ENCODE assay signal across 8 mouse cellular contexts in the genomic region with DNA sequence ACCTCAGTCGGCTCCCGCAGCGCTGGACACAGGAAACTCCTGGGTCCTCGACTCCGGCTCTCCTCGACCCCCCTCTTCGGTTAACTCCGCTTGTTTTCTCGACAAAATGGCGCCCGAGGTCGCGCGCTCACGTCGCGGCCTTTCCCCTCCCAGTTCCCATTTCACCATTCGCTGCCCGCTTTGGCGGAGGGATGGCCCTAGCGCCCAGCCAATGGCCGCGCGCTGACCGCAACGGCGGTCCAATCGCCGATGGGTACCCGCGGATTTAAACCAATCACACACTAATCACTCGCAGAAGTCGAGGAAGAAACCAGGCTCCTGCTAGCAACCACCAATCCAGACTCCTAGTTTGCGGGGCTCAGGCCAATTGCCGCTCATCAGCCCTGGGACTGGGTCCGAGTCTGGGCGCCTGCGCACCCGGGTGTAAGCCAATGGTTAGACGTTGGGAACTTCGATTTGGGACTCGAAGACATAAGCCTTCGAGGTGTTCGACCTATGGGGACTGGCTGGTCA. TPM values are rescaled to one million over a fixed set of nuclear protein-coding genes. Genes with fewer than 3 reads are reported as not detected.
A peak's percentile ranks its signal among the peaks of the same experiment; 100 is the strongest.
DNase-seq lines count a peak whose midpoint lies in the region; ATAC-seq and TF ChIP-seq lines count a peak whose summit lies in the region.

A gene (minus strand): TSS at position 134 of the 513 bp plus-strand sequence.

- TF ChIP-seq CTCF in kidney, postnatal 0 days (IDR thresholded peaks at IDR 0.05; ENCODE audit: low read depth) = no peak

- peak; percentile 95 for ATAC-seq in erythroid progenitor cell, adult 5-6 weeks (replicated peaks; ENCODE audit: low FRiP score, poor library complexity, severe bottlenecking)
- peak; percentile 94 for ATAC-seq in heart, embryonic 12.5 days (ENCODE audit: insufficient number of reproducible peaks, low FRiP score)
- ATAC-seq in kidney, postnatal 0 days (replicated peaks; ENCODE audit: low FRiP score, low read depth) = peak; percentile 97
- peak; percentile 95 for ATAC-seq in liver, embryonic 11.5 days (replicated peaks; ENCODE audit: low FRiP score)
- ATAC-seq in stomach, embryonic 14.5 days (ENCODE audit: insufficient number of reproducible peaks, insufficient read depth, low FRiP score, low read depth) = peak; percentile 96

- H3K27me3 ChIP-seq in heart, embryonic 12.5 days (replicated peaks) = no peaks in the 10 kb centered on the region
- H3K27me3 ChIP-seq in kidney, postnatal 0 days (ENCODE audit: insufficient read depth, low read length) = no peaks in the 10 kb centered on the region
- no peaks in the 10 kb centered on the region for H3K27me3 ChIP-seq in liver, embryonic 11.5 days (replicated peaks; ENCODE audit: control insufficient read depth, insufficient read depth, low read length)
- no peaks in the 10 kb centered on the region for H3K27me3 ChIP-seq in stomach, embryonic 14.5 days (ENCODE audit: control insufficient read depth, insufficient read depth, low read length)

- H3K9ac ChIP-seq in heart, embryonic 12.5 days = peak within 1 kb of the TSS; percentile 95
- H3K9ac ChIP-seq in kidney, postnatal 0 days (ENCODE audit: low read depth, low read length) = peak within 1 kb of the TSS; percentile 98
- peak within 1 kb of the TSS; percentile 99 for H3K9ac ChIP-seq in liver, embryonic 11.5 days (ENCODE audit: low read depth, low read length)
- H3K9ac ChIP-seq in stomach, embryonic 14.5 days (replicated peaks; ENCODE audit: low read depth, low read length) = peak within 1 kb of the TSS; percentile 98

- 0 out of 2 replicates have a peak, but pooled peaks cover 5% of the 10 kb centered on the region for H3K36me3 ChIP-seq in heart, embryonic 12.5 days
- H3K36me3 ChIP-seq in kidney, postnatal 0 days (ENCODE audit: insufficient read depth, low read length) = no peaks in the 10 kb centered on the region
- H3K36me3 ChIP-seq in liver, embryonic 11.5 days (ENCODE audit: control insufficient read depth, insufficient read depth, low read length) = peaks cover 6% of the 10 kb centered on the region; the same call in 1 of the 2 replicates
- H3K36me3 ChIP-seq in stomach, embryonic 14.5 days (ENCODE audit: control insufficient read depth, insufficient read depth, low read length) = no peaks in the 10 kb centered on the region; the same call in 1 of the 2 replicates

- peak within 1 kb of the TSS; percentile 94 for H3K27ac ChIP-seq in heart, embryonic 12.5 days (ENCODE audit: poor library complexity, severe bottlenecking)
- peak within 1 kb of the TSS; percentile 97 for H3K27ac ChIP-seq in kidney, postnatal 0 days
- peak within 1 kb of the TSS; percentile 94 for H3K27ac ChIP-seq in liver, embryonic 11.5 days (ENCODE audit: low read depth, low read length)
- peak within 1 kb of the TSS; percentile 97 for H3K27ac ChIP-seq in stomach, embryonic 14.5 days (ENCODE audit: low read length)

- peak within 1 kb of the TSS; percentile 78 for H3K4me3 ChIP-seq in heart, embryonic 12.5 days
- H3K4me3 ChIP-seq in kidney, postnatal 0 days (replicated peaks; ENCODE audit: low read depth, low read length) = peak within 1 kb of the TSS; percentile 100
- H3K4me3 ChIP-seq in liver, embryonic 11.5 days (ENCODE audit: low read depth, low read length) = peak within 1 kb of the TSS; percentile 99
- peak within 1 kb of the TSS; percentile 98 for H3K4me3 ChIP-seq in stomach, embryonic 14.5 days (ENCODE audit: low read depth, low read length)

- WGBS in heart, embryonic 12.5 days = under 1% methylated on average over 44 of the region's 44 CpGs
- WGBS in kidney, postnatal 0 days = under 1% methylated on average over 44 of the region's 44 CpGs
- under 1% methylated on average over 44 of the region's 44 CpGs for WGBS in liver, embryonic 11.5 days
- under 1% methylated on average over 44 of the region's 44 CpGs for WGBS in stomach, embryonic 14.5 days

- H3K4me2 ChIP-seq in heart, embryonic 12.5 days = peak within 1 kb of the TSS; percentile 97
- H3K4me2 ChIP-seq in kidney, postnatal 0 days (ENCODE audit: low read length) = peak within 1 kb of the TSS; percentile 89
- peak within 1 kb of the TSS; percentile 97 for H3K4me2 ChIP-seq in liver, embryonic 11.5 days
- H3K4me2 ChIP-seq in stomach, embryonic 14.5 days (replicated peaks; ENCODE audit: low read depth, low read length) = peak within 1 kb of the TSS; percentile 71

- peak; percentile 99 for DNase-seq in CD4-positive helper T cell, adult 2 months (ENCODE audit: low read depth, low spot score)
- DNase-seq in brain, embryonic 18.5 days (ENCODE audit: low read depth, low spot score) = peak; percentile 96
- DNase-seq in kidney, postnatal 0 days (ENCODE audit: low spot score) = peak; percentile 99
- peak; percentile 97 for DNase-seq in liver, embryonic 11.5 days (ENCODE audit: low spot score)
- DNase-seq in naive thymus-derived CD4-positive, alpha-beta T cell, adult 2 months (ENCODE audit: low read depth) = peak; percentile 98

- no peaks in the 10 kb centered on the region for H3K9me3 ChIP-seq in heart, embryonic 12.5 days (replicated peaks)
- no peaks in the 10 kb centered on the region for H3K9me3 ChIP-seq in kidney, postnatal 0 days (replicated peaks; ENCODE audit: low read length)
- H3K9me3 ChIP-seq in liver, embryonic 11.5 days (ENCODE audit: control insufficient read depth, low read length) = no peaks in the 10 kb centered on the region
- H3K9me3 ChIP-seq in stomach, embryonic 14.5 days (ENCODE audit: control insufficient read depth, low read depth, low read length) = no peaks in the 10 kb centered on the region

- peaks cover 51% of the 10 kb centered on the region for H3K4me1 ChIP-seq in heart, embryonic 12.5 days (replicated peaks)
- H3K4me1 ChIP-seq in kidney, postnatal 0 days (replicated peaks; ENCODE audit: insufficient read depth, low read length) = peaks cover 14% of the 10 kb centered on the region
- peaks cover 25% of the 10 kb centered on the region for H3K4me1 ChIP-seq in liver, embryonic 11.5 days (replicated peaks; ENCODE audit: control insufficient read depth, insufficient read depth, low read length)
- H3K4me1 ChIP-seq in stomach, embryonic 14.5 days (ENCODE audit: control insufficient read depth, insufficient read depth, low read length) = peaks cover 11% of the 10 kb centered on the region

RNA-seq across cellular contexts. Expression of the gene that starts here (rescaled TPM):
- 224 and 278 TPM in 2 replicates for total RNA-seq in erythroid progenitor cell, adult 5-6 weeks (2015; ENCODE audit: low replicate concordance)
- total RNA-seq in erythroid progenitor cell, adult 5-6 weeks (2017; ENCODE audit: low replicate concordance) = 189 and 228 TPM in 2 replicates
- 80.7 and 89.2 TPM in 2 replicates for polyA plus RNA-seq in heart, embryonic 12.5 days (2016; fragmentation: Nextera tagmentation; extraction: Ambion mirVana)
- polyA plus RNA-seq in kidney, postnatal 0 days (2015; fragmentation: Nextera tagmentation; extraction: Ambion mirVana) = 28.7 and 34.9 TPM in 2 replicates
- 94.4 and 102 TPM in 2 replicates for polyA plus RNA-seq in liver, embryonic 11.5 days (2014; fragmentation: Nextera tagmentation; extraction: Ambion mirVana)
- 113 and 117 TPM in 2 replicates for polyA plus RNA-seq in stomach, embryonic 14.5 days (2014; fragmentation: Nextera tagmentation; extraction: Ambion mirVana)

Comparison
In these comparisons a context has a peak if more than half of its experiments do, and no peak if none do; other contexts are left out.
1. Peak in every context shown above with its lines: DNase-seq, ATAC-seq, H3K4me3 ChIP-seq and H3K27ac ChIP-seq.